Mouse (Mus musculus) liver, embryonic 14.5 days (tissue): ENCODE measurements around the gene Mfsd5.

ENCODE experiments used
- CTCF ChIP-seq: IDR thresholded peaks from 2 replicates; pipeline ENCODE4 v1.5.1; 2016; ENCODE audit warnings: antibody characterized with exemption, low read depth, control low read depth
- EP300 ChIP-seq: IDR thresholded peaks from 2 replicates; pipeline ENCODE4 v1.6.1; 2016; ENCODE audit warnings: antibody characterized with exemption, low read depth

- TF ChIP-seq CTCF (no peak), EP300 (no peak)
These were observed 8.8 kb upstream of the Mfsd5 start, which contains the start of gene Gm9918 for GRCm38 (mm10) chr15:102270274-102270960.
